ENCODE assay signal across 8 mouse cellular contexts in genomic region chrX:53642980-53643961, GRCm38 (mm10). TPM values are rescaled to one million over a fixed set of nuclear protein-coding genes. Genes with fewer than 3 reads are reported as not detected.
DNase-seq lines count a peak whose midpoint lies in the region; ATAC-seq lines count a peak whose summit lies in the region.
"Not testable (repeated sequence)": the region's sequence is repeated elsewhere in the genome, so short reads cannot be mapped to it uniquely, and the experiment has no call there.

Rtl8a (minus strand) TSS chrX:53643682.

- ATAC-seq in heart, embryonic 12.5 days (ENCODE audit: insufficient number of reproducible peaks, low FRiP score), result peak; percentile 90
- peak; percentile 96 for ATAC-seq in kidney, embryonic 16.5 days (ENCODE audit: low FRiP score, low TSS enrichment)

- H3K27ac ChIP-seq in heart, embryonic 12.5 days (ENCODE audit: poor library complexity, severe bottlenecking), result peak within 1 kb of the TSS; percentile 67
- H3K27ac ChIP-seq in kidney, embryonic 16.5 days (ENCODE audit: low read length), result peak within 1 kb of the TSS; percentile 23; the same call in 1 of the 2 replicates

- not testable (repeated sequence) for H3K4me1 ChIP-seq in heart, embryonic 12.5 days (replicated peaks); kidney, embryonic 16.5 days (ENCODE audit: insufficient read depth, low read length)

- WGBS in heart, embryonic 12.5 days, result 18% methylated on average over 12 of the region's 50 CpGs
- 23% methylated on average over 9 of the region's 50 CpGs for WGBS in kidney, embryonic 16.5 days

- peak within 1 kb of the TSS; percentile 57 for H3K4me2 ChIP-seq in heart, embryonic 12.5 days
- H3K4me2 ChIP-seq in kidney, embryonic 16.5 days (replicated peaks; ENCODE audit: low read depth, low read length), result peak within 1 kb of the TSS; percentile 38

- H3K36me3 ChIP-seq in heart, embryonic 12.5 days; kidney, embryonic 16.5 days (ENCODE audit: insufficient read depth, low read length): not testable (repeated sequence)

- DNase-seq in 3T3-L1 (ENCODE audit: low read depth, low spot score), result peak; percentile 89
- peak; percentile 50 for DNase-seq in brain, embryonic 18.5 days (ENCODE audit: low read depth, low spot score)
- peak; percentile 30 for DNase-seq in fat pad, adult 2 months (ENCODE audit: extremely low read depth, low read depth, low spot score)
- DNase-seq in liver, result peak; percentile 68
- DNase-seq in monocyte, adult 2 months (ENCODE audit: low read depth in 1 of 2, low spot score in 2 of 2), result peak; percentile 3 to 31
- DNase-seq in spleen, postnatal 14 days (ENCODE audit: low spot score in 2 of 2), result peak; percentile 12 to 46

- not testable (repeated sequence) for H3K27me3 ChIP-seq in heart, embryonic 12.5 days (replicated peaks); kidney, embryonic 16.5 days (ENCODE audit: insufficient read depth, low read length)

- H3K9me3 ChIP-seq in heart, embryonic 12.5 days (replicated peaks); kidney, embryonic 16.5 days (ENCODE audit: low read length): not testable (repeated sequence)

- H3K9ac ChIP-seq in heart, embryonic 12.5 days; kidney, embryonic 16.5 days (replicated peaks; ENCODE audit: low read length): not testable (repeated sequence)

- H3K4me3 ChIP-seq in heart, embryonic 12.5 days, result peak within 1 kb of the TSS; percentile 31
- peak within 1 kb of the TSS; percentile 38 for H3K4me3 ChIP-seq in kidney, embryonic 16.5 days (ENCODE audit: low read length)

RNA-seq across cellular contexts. Expression of gene Rtl8a, which starts in this region (rescaled TPM):
- 93.5 and 98.2 TPM in 2 replicates for polyA plus RNA-seq in heart, embryonic 12.5 days (2016; fragmentation: Nextera tagmentation; extraction: Ambion mirVana)
- 73.7 and 76.8 TPM in 2 replicates for polyA plus RNA-seq in kidney, embryonic 16.5 days (2015; fragmentation: Nextera tagmentation; extraction: Ambion mirVana)

Comparison
In these comparisons a context has a peak if more than half of its experiments do, and no peak if none do; other contexts are left out.
1. Peak in every context shown above with its lines: DNase-seq, ATAC-seq, H3K4me3 ChIP-seq and H3K27ac ChIP-seq.
2. DNase-seq: peak in every context shown above with its lines; median percentile 89 in 3T3-L1; 68 in liver; 50 in brain, embryonic 18.5 days; 30 in fat pad, adult 2 months; 29 in spleen, postnatal 14 days; 17 in monocyte, adult 2 months.